8 mouse cellular contexts compared by ENCODE assay signal in the genomic region with DNA sequence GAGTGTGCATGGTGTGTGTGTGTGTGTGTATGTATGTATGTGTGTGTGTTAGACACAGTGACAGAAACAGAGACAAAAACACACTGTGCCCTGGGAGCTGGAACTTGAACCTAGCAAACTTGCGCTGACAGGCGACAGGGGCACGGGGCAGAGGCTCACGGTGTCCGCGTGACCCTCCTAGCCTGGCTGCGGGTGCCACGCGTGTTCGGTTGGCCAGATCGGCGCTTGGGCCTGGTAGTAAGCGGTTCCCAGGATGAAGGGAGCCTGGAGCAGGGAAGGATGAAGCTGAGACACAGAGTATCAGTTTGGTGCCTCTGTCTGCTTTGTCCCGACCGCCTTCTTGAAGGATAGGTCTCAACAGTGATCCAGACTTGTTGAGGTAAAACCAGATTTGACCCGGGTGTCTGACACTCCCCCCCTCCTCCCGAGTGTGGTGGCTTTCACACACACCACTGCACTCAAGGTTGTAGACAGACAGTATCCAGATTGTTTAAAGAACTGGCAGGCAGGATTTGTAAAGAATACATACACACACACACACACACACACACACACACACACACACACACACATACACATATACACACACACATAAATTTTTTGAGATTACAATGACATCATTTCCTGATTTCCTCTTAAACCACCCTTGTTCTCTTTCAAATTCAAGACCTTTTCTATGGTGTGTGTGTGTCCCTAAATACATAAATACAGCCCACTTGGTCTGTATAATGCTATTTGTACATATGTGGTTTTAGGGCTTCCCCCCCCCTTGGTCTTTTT. TPM values are rescaled to one million over a fixed set of nuclear protein-coding genes. Genes with fewer than 3 reads are reported as not detected.
DNase-seq lines count a peak whose midpoint lies in the region; ATAC-seq and TF ChIP-seq lines count a peak whose summit lies in the region.

A gene (plus strand): TSS at position 202 of the 780 bp plus-strand sequence.

- H3K9me3 ChIP-seq in forebrain, embryonic 13.5 days (replicated peaks), result no peaks in the 10 kb centered on the region
- H3K9me3 ChIP-seq in limb, embryonic 12.5 days, result no peaks in the 10 kb centered on the region
- no peaks in the 10 kb centered on the region for H3K9me3 ChIP-seq in neural tube, embryonic 12.5 days

- TF ChIP-seq POLR2A in cerebellum, adult 2 months (IDR thresholded peaks at IDR 0.05; ENCODE audit: borderline replicate concordance, insufficient read depth, low read length), result no peak

- 46% methylated on average over 17 of the region's 17 CpGs for WGBS in cerebellum, adult 2 months
- WGBS in forebrain, embryonic 13.5 days, result 68% methylated on average over 17 of the region's 17 CpGs
- 68% methylated on average over 17 of the region's 17 CpGs for WGBS in limb, embryonic 12.5 days
- 71% methylated on average over 17 of the region's 17 CpGs for WGBS in neural tube, embryonic 12.5 days

- TF ChIP-seq CTCF in cerebellum, adult 2 months (IDR thresholded peaks at IDR 0.05; ENCODE audit: borderline replicate concordance, insufficient read depth, low read depth, low read length), result no peak

- peak within 1 kb of the TSS; percentile 43 for H3K9ac ChIP-seq in forebrain, embryonic 13.5 days
- peak within 1 kb of the TSS; percentile 50 for H3K9ac ChIP-seq in limb, embryonic 12.5 days (replicated peaks)
- H3K9ac ChIP-seq in neural tube, embryonic 12.5 days, result 0 out of 2 replicates have a peak within 1 kb of the TSS, but pooled peaks have one; percentile 45

- DNase-seq in cerebellum, adult 2 months, result peak in 1 of 2 experiments; percentile 15
- no peak for DNase-seq in cerebellum, adult 18-20 months
- DNase-seq in CD4-positive, CD25-positive, alpha-beta regulatory T cell, adult 2 months (ENCODE audit: low read depth, low spot score), result peak; percentile 65
- DNase-seq in retina, embryonic 14.5 days (ENCODE audit: low spot score), result no peak
- no peak for DNase-seq in cerebellum, adult 9-11 months

- no peaks in the 10 kb centered on the region for H3K36me3 ChIP-seq in forebrain, embryonic 13.5 days (ENCODE audit: poor library complexity, severe bottlenecking)
- no peaks in the 10 kb centered on the region for H3K36me3 ChIP-seq in limb, embryonic 12.5 days
- H3K36me3 ChIP-seq in neural tube, embryonic 12.5 days, result no peaks in the 10 kb centered on the region

- H3K27me3 ChIP-seq in cerebellum, adult 2 months (ENCODE audit: control insufficient read depth, insufficient read depth, low read length), result no peaks in the 10 kb centered on the region
- H3K27me3 ChIP-seq in forebrain, embryonic 13.5 days, result peaks cover 9% of the 10 kb centered on the region; the same call in 1 of the 2 replicates
- peaks cover 7% of the 10 kb centered on the region; the same call in 1 of the 2 replicates for H3K27me3 ChIP-seq in limb, embryonic 12.5 days
- H3K27me3 ChIP-seq in neural tube, embryonic 12.5 days (replicated peaks), result peaks cover 4% of the 10 kb centered on the region; the same call in 1 of the 2 replicates

- H3K27ac ChIP-seq in cerebellum, adult 2 months (ENCODE audit: insufficient read depth, low read length), result no peak within 1 kb of the TSS
- no peak within 1 kb of the TSS for H3K27ac ChIP-seq in forebrain, embryonic 13.5 days
- H3K27ac ChIP-seq in limb, embryonic 12.5 days, result no peak within 1 kb of the TSS
- no peak within 1 kb of the TSS for H3K27ac ChIP-seq in neural tube, embryonic 12.5 days

- peak; percentile 13; the same call in 1 of the 2 replicates for ATAC-seq in forebrain, embryonic 13.5 days
- ATAC-seq in limb, embryonic 12.5 days (ENCODE audit: insufficient number of reproducible peaks, insufficient read depth, low FRiP score, low TSS enrichment, low read depth), result no peak
- ATAC-seq in neural tube, embryonic 12.5 days (ENCODE audit: low FRiP score, low read depth), result no peak; the same call in none of the 2 replicates

- H3K4me3 ChIP-seq in cerebellum, adult 2 months (replicated peaks; ENCODE audit: insufficient read depth, low read depth, low read length), result peak within 1 kb of the TSS; percentile 27
- peak within 1 kb of the TSS; percentile 37 for H3K4me3 ChIP-seq in forebrain, embryonic 13.5 days
- peak within 1 kb of the TSS; percentile 43 for H3K4me3 ChIP-seq in limb, embryonic 12.5 days (replicated peaks)
- H3K4me3 ChIP-seq in neural tube, embryonic 12.5 days, result peak within 1 kb of the TSS; percentile 27

- H3K4me1 ChIP-seq in cerebellum, adult 2 months (ENCODE audit: control insufficient read depth, insufficient read depth, low read length), result peaks cover 4% of the 10 kb centered on the region
- peaks cover 13% of the 10 kb centered on the region for H3K4me1 ChIP-seq in forebrain, embryonic 13.5 days
- H3K4me1 ChIP-seq in limb, embryonic 12.5 days (replicated peaks), result peaks cover 12% of the 10 kb centered on the region
- H3K4me1 ChIP-seq in neural tube, embryonic 12.5 days, result peaks cover 6% of the 10 kb centered on the region; the same call in 1 of the 2 replicates

- peak within 1 kb of the TSS; percentile 68 for H3K4me2 ChIP-seq in forebrain, embryonic 13.5 days
- peak within 1 kb of the TSS; percentile 86 for H3K4me2 ChIP-seq in limb, embryonic 12.5 days
- H3K4me2 ChIP-seq in neural tube, embryonic 12.5 days (replicated peaks), result peak within 1 kb of the TSS; percentile 69

RNA-seq across cellular contexts. Expression of the gene that starts here (rescaled TPM):
- 0.03 TPM in 1 of 2 replicates, not detected in the other for polyA plus RNA-seq in cerebellum, adult 2 months (2012; rRNA removed)
- 0.41 and 0.68 TPM in 2 replicates for polyA plus RNA-seq in forebrain, embryonic 13.5 days (2015; fragmentation: Nextera tagmentation; extraction: Ambion mirVana)
- polyA plus RNA-seq in limb, embryonic 12.5 days (2016; fragmentation: Nextera tagmentation; extraction: Ambion mirVana), result 0.41 and 0.51 TPM in 2 replicates
- polyA plus RNA-seq in neural tube, embryonic 12.5 days (2016; fragmentation: Nextera tagmentation; extraction: Ambion mirVana), result 0.28 and 0.42 TPM in 2 replicates

Comparison
In these comparisons a context has a peak if more than half of its experiments do, and no peak if none do; other contexts are left out.
1. Peak in ATAC-seq, H3K4me3 ChIP-seq, H3K9ac ChIP-seq and H3K4me2 ChIP-seq in forebrain, embryonic 13.5 days; RNA of the gene not detected or under 1 TPM.